9 mouse cellular contexts compared by ENCODE assay signal in genomic region chr7:134679314-134680158, GRCm38 (mm10). TPM values are rescaled to one million over a fixed set of nuclear protein-coding genes. Genes with fewer than 3 reads are reported as not detected.
DNase-seq lines count a peak whose midpoint lies in the region; ATAC-seq and TF ChIP-seq lines count a peak whose summit lies in the region.
"Had no signal": no experiment of that assay in that cellular context is flagged by ENCODE, and none has a peak within 500 bp of the region (broad histone marks: within the 10 kb centered on the region; RNA-seq: fewer than 3 reads in every experiment).

No protein-coding gene starts in this region.

- DNase-seq in embryo, embryonic 10.5 days (ENCODE audit: low spot score): peak; percentile 18
- DNase-seq in embryo, embryonic 9.5 days (ENCODE audit: extremely low spot score): no peak
- no peak for DNase-seq in neural tube, embryonic 10.5 days (ENCODE audit: extremely low spot score, low spot score)
- no peak for DNase-seq in stomach, postnatal 0 days (ENCODE audit: low spot score)
- no peak for DNase-seq in cerebellum, postnatal 14 days
- no peak for DNase-seq in gastrocnemius, postnatal 25 days
- DNase-seq: thymus, postnatal 14 days had no signal

- WGBS in neural tube, embryonic 13.5 days: 39% methylated on average over 13 of the region's 13 CpGs
- WGBS in intestine, embryonic 16.5 days: 59% methylated on average over 13 of the region's 13 CpGs
- WGBS in stomach, postnatal 0 days: 49% methylated on average over 13 of the region's 13 CpGs

- H3K27ac ChIP-seq in neural tube, embryonic 13.5 days (replicated peaks): no peak overlapping the region; the same call in 1 of the 2 replicates
- H3K27ac ChIP-seq in intestine, embryonic 16.5 days (ENCODE audit: low read length): 0 out of 2 replicates have a peak overlapping the region, but pooled peaks have one; percentile 16
- H3K27ac ChIP-seq in stomach, postnatal 0 days (replicated peaks): peak overlapping the region; percentile 74

- H3K4me2 ChIP-seq in neural tube, embryonic 13.5 days: no peak overlapping the region
- no peak overlapping the region for H3K4me2 ChIP-seq in intestine, embryonic 16.5 days (ENCODE audit: low read depth, low read length)
- no peak overlapping the region for H3K4me2 ChIP-seq in stomach, postnatal 0 days (replicated peaks; ENCODE audit: low read depth)

- no peak for ATAC-seq in neural tube, embryonic 13.5 days (ENCODE audit: low read depth)
- ATAC-seq in intestine, embryonic 16.5 days: no peak
- ATAC-seq in stomach, postnatal 0 days (ENCODE audit: low FRiP score, low TSS enrichment): peak; percentile 25; the same call in 1 of the 2 replicates

- H3K4me3 ChIP-seq in neural tube, embryonic 13.5 days: no peak overlapping the region
- H3K4me3 ChIP-seq in intestine, embryonic 16.5 days (ENCODE audit: low read length): no peak overlapping the region
- no peak overlapping the region for H3K4me3 ChIP-seq in stomach, postnatal 0 days (ENCODE audit: low read depth, low read length)

- TF ChIP-seq CTCF in stomach, postnatal 0 days (IDR thresholded peaks at IDR 0.05; ENCODE audit: low read depth): no peak

- no peaks in the 10 kb centered on the region for H3K27me3 ChIP-seq in neural tube, embryonic 13.5 days
- H3K27me3 ChIP-seq in intestine, embryonic 16.5 days (replicated peaks; ENCODE audit: control insufficient read depth, insufficient read depth, low read length): no peaks in the 10 kb centered on the region
- H3K27me3 ChIP-seq in stomach, postnatal 0 days (ENCODE audit: control insufficient read depth, insufficient read depth, low read length): no peaks in the 10 kb centered on the region

- peaks cover 15% of the 10 kb centered on the region for H3K4me1 ChIP-seq in neural tube, embryonic 13.5 days (replicated peaks)
- peaks cover 16% of the 10 kb centered on the region for H3K4me1 ChIP-seq in intestine, embryonic 16.5 days (ENCODE audit: control insufficient read depth, insufficient read depth, low read length)
- no peaks in the 10 kb centered on the region; the same call in 1 of the 2 replicates for H3K4me1 ChIP-seq in stomach, postnatal 0 days (replicated peaks; ENCODE audit: control insufficient read depth, insufficient read depth)

- no peaks in the 10 kb centered on the region for H3K36me3 ChIP-seq in neural tube, embryonic 13.5 days
- H3K36me3 ChIP-seq in intestine, embryonic 16.5 days (ENCODE audit: control insufficient read depth, insufficient read depth, low read length): no peaks in the 10 kb centered on the region
- H3K36me3 ChIP-seq in stomach, postnatal 0 days (ENCODE audit: control insufficient read depth, insufficient read depth, low read length): no peaks in the 10 kb centered on the region

- 0 out of 2 replicates have a peak overlapping the region, but pooled peaks have one; percentile 26 for H3K9ac ChIP-seq in neural tube, embryonic 13.5 days
- no peak overlapping the region for H3K9ac ChIP-seq in intestine, embryonic 16.5 days (ENCODE audit: low read depth, low read length)
- H3K9ac ChIP-seq in stomach, postnatal 0 days (ENCODE audit: low read length): no peak overlapping the region

- no peaks in the 10 kb centered on the region for H3K9me3 ChIP-seq in neural tube, embryonic 13.5 days
- no peaks in the 10 kb centered on the region for H3K9me3 ChIP-seq in intestine, embryonic 16.5 days (ENCODE audit: control insufficient read depth, low read length)
- H3K9me3 ChIP-seq in stomach, postnatal 0 days (ENCODE audit: control insufficient read depth, low read length): no peaks in the 10 kb centered on the region

- no peak for TF ChIP-seq EP300 in stomach, postnatal 0 days (optimal IDR thresholded peaks at IDR 0.05)

RNA-seq across cellular contexts. Expression of gene Dock1, which starts 9.1 kb away (rescaled TPM):
- 7.4 and 10.4 TPM in 2 replicates for polyA plus RNA-seq in neural tube, embryonic 13.5 days (2015; fragmentation: Nextera tagmentation; extraction: Ambion mirVana)
- 21.9 and 23.1 TPM in 2 replicates for polyA plus RNA-seq in intestine, embryonic 16.5 days (2015; fragmentation: Nextera tagmentation; extraction: Ambion mirVana)
- polyA plus RNA-seq in stomach, postnatal 0 days (2015; fragmentation: Nextera tagmentation; extraction: Ambion mirVana): 8.5 TPM in 2 replicates
- total RNA-seq in gastrocnemius, postnatal 25 days (2021): 1 to 10 TPM; 8.3 to 9.4 TPM
